Mouse (Mus musculus): ENCODE data around the gene Patj.

The Patj gene

GRCm38 (mm10) chr4:98508471-98509271 is 113.1 kb downstream of the Patj start:
- intact Hi-C loops (cut with DNase I), result no loop called here

- intact Hi-C loops (cut with DNase I), result no loop called here
Measured at GRCm38 (mm10) chr4:98509939-98510338, 114.4 kb downstream of the Patj start.

GRCm38 (mm10) chr4:98511296-98511695 is 115.7 kb downstream of the Patj start:
- intact Hi-C loops (cut with DNase I), result no loop called here

GRCm38 (mm10) chr4:98511964-98512743 is 116.6 kb downstream of the Patj start:
- intact Hi-C loops (cut with DNase I), result no loop called here

GRCm38 (mm10) chr4:98520492-98520891 is 124.9 kb downstream of the Patj start:
- intact Hi-C loops (cut with DNase I), result no loop called here

- intact Hi-C loops (cut with DNase I), result no loop called here
Measured at GRCm38 (mm10) chr4:98524525-98524924, 128.9 kb downstream of the Patj start.

- intact Hi-C loops (cut with DNase I), result no loop called here
Measured at GRCm38 (mm10) chr4:98535446-98535845, 139.9 kb downstream of the Patj start.

GRCm38 (mm10) chr4:98541591-98541990 is 146.0 kb downstream of the Patj start:
- intact Hi-C loops (cut with DNase I), result loop anchor here (10.0 kb wide), 1 partner anchor 163 kb away; no protein-coding TSS in a partner anchor

- intact Hi-C loops (cut with DNase I), result loop anchor here (10.0 kb wide), 1 partner anchor 162 kb away; no protein-coding TSS in a partner anchor
Measured at GRCm38 (mm10) chr4:98543001-98543400, 147.4 kb downstream of the Patj start.

- intact Hi-C loops (cut with DNase I), result loop anchor here (10.0 kb wide), 1 partner anchor 159 kb away; no protein-coding TSS in a partner anchor
Measured at GRCm38 (mm10) chr4:98545376-98545775, 149.8 kb downstream of the Patj start.

- intact Hi-C loops (cut with DNase I), result loop anchor here (10.0 kb wide), 1 partner anchor 158 kb away; no protein-coding TSS in a partner anchor
Measured at GRCm38 (mm10) chr4:98546456-98547176, 151.0 kb downstream of the Patj start.

- intact Hi-C loops (cut with DNase I), result loop anchor here (10.0 kb wide), 1 partner anchor 155 kb away; no protein-coding TSS in a partner anchor
Measured at GRCm38 (mm10) chr4:98549491-98549890, 153.9 kb downstream of the Patj start.

GRCm38 (mm10) chr4:98550116-98550515 is 154.5 kb downstream of the Patj start:
- intact Hi-C loops (cut with DNase I), result no loop called here

- intact Hi-C loops (cut with DNase I), result no loop called here
Measured at GRCm38 (mm10) chr4:98555666-98556065, 160.1 kb downstream of the Patj start.

- intact Hi-C loops (cut with DNase I), result no loop called here
Measured at GRCm38 (mm10) chr4:98556449-98556848, 160.9 kb downstream of the Patj start.

- intact Hi-C loops (cut with DNase I), result no loop called here
Measured at GRCm38 (mm10) chr4:98557192-98557591, 161.6 kb downstream of the Patj start.

- intact Hi-C loops (cut with DNase I), result no loop called here
Measured at GRCm38 (mm10) chr4:98560196-98560830, 164.7 kb downstream of the Patj start.

GRCm38 (mm10) chr4:98563082-98563481 is 167.5 kb downstream of the Patj start:
- intact Hi-C loops (cut with DNase I), result no loop called here

GRCm38 (mm10) chr4:98563506-98564195 is 168.1 kb downstream of the Patj start:
- intact Hi-C loops (cut with DNase I), result no loop called here

- intact Hi-C loops (cut with DNase I), result no loop called here
Measured at GRCm38 (mm10) chr4:98564196-98564865, 168.7 kb downstream of the Patj start.
